Mouse (Mus musculus) granulocyte monocyte progenitor cell, adult 5-6 weeks (primary cell): ENCODE measurements around the gene Lipt1. TPM values are rescaled to one million over a fixed set of nuclear protein-coding genes. Genes with fewer than 3 reads are reported as not detected.
A peak's percentile ranks its signal among the peaks of the same experiment; 100 is the strongest.

Source experiments
- ATAC-seq: replicated peaks from 2 replicates; pipeline ENCODE4 v1.8.0; 2016; ENCODE audit warnings: mild to moderate bottlenecking, moderate TSS enrichment, inconsistent platforms; ENCODE audit not compliant: poor library complexity, severe bottlenecking
- total RNA-seq, 2 experiments: library from RNA; stranded (forward) in 1 of 2; stranded (reverse) in 1 of 2; fragments of 200-712, 200-1000 nt in 1 of 2; fragments of >200 nt in 1 of 2; fragmentation: Nextera tagmentation in 1 of 2; gene quantifications; 2 replicates each; pipeline ENCODE4 v1.2.3; 2014 to 2017

Lipt1 gene
- total RNA-seq (2014; fragmentation: Nextera tagmentation) (6.0 and 6.8 TPM in 2 replicates), total RNA-seq (2017) (4.0 and 5.3 TPM in 2 replicates)

- ATAC-seq, result no peak
Measured at GRCm38 (mm10) chr1:37871704-37872103, at the start of gene Lipt1. Gene Lipt1, plus strand, starts transcription at chr1:37871738.

DNA sequence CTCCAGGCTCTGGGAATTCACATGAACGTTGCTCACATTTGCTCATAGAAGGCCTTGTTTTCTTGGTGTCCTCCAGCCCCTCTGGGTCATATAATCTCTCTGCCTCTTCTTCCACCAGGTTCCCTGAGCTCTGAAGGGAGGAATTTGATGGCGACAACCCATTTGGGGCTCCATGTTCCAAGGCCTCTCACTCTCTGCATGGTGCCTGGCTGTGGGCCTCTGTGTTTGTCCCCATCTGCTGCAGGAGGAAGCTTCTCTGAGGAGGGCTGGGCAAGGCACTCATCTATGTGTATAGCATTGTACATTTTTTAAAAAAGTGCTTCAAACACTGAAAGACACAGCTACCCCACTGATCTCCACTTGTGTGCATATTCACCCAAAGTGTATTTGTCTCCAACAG, 39.9 kb upstream of the Lipt1 start:
- no peak for ATAC-seq

GRCm38 (mm10) chr1:37846878-37847277, 24.7 kb upstream of the Lipt1 start:
- ATAC-seq, result no peak

- ATAC-seq, result no peak
Measured at GRCm38 (mm10) chr1:37850696-37851095, 20.8 kb upstream of the Lipt1 start.

DNA sequence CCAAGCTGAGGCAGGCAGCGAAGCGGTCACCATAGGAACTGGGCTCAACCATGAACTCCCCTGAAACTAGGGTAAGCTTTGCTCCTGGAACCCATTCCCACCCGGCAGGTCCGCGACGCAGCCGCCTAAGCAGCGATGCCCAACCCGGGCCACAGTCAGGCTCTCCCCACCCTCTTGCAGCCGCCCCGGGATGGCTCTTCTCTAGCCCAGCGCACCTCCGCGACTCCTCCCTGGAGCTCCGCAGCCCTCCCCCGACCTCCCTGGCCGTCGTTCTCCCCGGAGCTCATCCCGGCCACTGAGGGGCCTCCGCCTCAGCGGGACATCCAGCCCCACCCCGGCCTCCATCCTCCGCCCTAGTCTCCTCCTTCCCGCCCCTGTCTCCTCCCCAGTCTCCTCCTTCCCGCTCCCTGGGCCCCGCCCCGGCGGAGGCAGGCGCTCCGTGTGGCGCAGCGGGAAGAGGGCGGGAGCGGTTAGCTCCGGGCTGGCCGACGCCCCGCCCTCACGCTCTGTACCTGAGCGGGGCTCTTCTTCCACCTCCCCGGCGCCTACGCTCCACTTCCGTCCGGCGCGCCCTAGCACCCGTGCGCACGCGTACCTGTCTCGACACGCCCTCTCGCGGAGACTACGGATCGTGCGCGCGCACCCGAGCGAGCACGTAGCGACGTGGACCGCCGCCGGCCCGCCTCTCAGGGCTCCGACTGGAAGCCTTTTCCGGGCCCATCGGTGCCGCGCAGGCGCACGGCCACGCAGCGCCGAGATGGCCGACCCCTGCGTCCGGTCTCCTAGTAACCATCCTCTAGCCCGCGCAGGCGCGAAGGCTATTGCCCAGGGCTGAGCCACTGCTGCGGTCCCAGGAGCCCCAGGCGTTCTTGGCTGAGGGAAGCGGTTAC, 6.8 kb upstream of the Lipt1 start:
- ATAC-seq, result peak; percentile 83

- ATAC-seq, result no peak
Measured at GRCm38 (mm10) chr1:37865401-37866215, 5.9 kb upstream of the Lipt1 start.

DNA sequence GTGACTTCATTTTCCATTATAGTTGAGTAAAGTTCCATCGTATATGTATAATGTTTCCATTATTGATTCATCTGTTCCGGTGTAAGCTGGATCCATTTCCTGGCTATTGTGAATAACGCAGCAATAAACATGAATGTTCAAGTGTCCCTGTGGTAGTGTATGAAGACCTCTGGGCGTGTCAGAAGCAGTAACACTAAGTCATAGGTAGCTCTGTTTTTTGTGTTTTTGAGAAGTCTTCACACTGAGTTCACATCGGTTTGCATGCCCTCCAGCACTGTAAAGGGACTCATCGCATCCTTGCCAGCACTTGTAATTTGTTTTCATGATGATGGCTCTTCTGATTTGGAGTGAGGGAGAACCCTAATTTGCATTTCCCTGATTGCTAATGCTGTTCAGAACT, 5.3 kb upstream of the Lipt1 start, which contains the start of gene Tsga10:
TSS of gene Tsga10 (minus strand) at position 144 of the 400 bp plus-strand sequence.
- no peak for ATAC-seq

- no peak for ATAC-seq
Measured at GRCm38 (mm10) chr1:37867056-37867455, 4.5 kb upstream of the Lipt1 start.

DNA sequence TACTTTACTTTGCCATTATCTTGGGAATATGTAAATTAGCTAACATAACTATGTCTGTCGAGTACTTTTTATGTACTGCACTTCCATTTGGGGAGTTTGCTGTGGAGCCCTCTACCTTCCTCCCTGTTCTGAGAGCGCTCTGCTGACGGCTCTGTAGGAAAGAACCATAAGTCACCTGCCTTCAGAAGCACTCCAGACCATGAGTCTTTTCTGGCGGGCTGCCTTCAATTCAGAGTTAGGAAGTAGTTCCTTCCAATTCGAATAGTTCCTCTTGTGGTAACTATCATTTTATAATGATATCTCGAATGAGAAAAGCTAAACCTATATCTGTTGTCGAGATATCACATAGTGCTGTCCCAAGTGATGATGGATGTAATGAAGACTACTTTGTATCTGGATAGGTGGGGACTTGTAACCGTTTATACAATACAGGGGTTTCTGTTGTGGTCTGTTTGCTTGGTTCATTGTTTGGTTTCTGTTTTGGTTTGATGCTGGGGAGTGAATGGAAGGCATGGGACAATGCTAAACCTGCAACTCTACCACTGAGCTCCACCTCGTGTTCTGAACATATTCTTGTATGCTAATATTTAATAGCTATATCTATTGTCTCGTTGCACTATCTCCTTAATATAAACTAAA, 3.7 kb upstream of the Lipt1 start:
- no peak for ATAC-seq

DNA sequence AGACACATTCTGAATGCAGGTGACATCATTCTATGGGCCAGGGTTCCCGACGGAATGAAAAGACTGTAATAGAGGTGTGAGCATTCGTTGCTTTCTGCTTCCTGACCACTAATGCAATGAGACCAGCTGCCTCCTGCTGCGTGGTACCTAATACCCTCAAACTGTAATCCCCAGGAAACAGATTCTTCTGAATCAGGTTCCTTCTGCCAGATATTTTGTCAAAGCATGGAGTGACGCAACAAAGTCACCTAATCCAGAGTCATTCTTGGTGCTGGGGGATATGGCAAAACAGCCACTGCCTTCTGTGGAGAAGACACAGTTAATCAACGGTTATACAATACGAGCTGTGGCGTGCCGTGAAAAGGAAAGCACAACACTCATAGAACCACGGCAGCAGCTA, 2.9 kb upstream of the Lipt1 start:
- ATAC-seq, result peak; percentile 4; the same call in 1 of the 2 replicates

DNA sequence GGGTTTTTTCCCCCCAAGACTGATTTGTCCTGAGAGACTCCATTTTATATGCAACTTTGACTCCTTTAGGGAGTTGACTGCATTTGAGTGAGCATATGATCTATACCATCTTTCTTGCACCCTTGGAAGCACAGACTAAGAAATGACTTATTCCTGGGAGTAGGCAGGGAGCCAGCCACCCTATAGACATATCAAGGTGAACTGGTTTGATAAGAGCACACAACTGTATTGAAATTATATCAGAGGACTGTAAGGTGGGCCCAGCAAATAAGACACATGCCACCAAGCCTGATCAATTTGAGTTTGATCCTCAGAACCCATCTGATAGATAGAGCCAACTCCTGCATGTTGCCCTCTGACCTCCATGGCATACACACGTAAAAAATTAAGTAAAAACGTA, 2.2 kb upstream of the Lipt1 start:
- ATAC-seq, result no peak

DNA sequence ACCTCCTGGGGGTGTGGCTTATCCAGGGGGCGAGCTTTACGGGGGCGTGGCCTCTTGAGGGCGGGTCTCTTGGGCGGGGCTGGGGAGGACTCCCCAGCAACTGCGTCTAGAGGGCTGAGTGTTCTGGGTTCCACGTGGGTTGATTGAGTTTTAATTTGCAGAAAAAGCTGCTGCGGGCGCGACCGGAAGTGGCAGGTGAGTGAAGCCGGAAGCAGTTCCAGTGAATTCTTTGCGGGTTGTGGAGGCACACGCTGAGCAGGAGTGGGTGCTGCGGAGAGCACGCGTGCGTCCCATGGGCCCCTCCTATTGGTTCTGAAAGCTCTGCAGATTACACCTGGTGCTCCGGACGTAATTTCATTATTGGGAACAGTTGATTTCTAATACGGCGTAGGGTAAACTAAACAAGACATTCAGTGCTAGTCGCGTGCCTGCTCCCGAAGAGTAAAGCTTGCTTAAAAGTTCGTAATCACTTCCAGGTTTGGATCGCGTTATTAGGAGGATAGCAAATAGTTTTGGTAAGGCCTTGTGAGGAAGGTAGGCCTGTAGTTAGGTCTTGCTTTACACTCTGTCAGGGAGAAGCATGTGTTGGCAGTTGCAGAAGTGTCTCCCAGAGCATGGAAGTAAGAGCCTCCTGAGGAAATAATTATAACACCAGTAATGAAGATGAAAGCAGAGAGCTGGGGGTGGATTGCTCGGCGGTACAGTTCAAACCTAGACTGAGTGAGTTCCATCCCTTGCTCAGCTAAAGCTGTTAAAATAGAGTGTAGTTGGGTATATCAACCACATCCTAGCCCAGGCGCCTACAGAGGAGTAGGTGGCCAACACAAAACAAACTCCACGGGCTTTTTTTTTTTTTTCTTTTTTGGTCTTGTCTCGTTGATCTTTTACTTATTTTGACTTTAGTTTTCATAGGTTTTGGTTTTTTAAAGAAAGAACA, 861 bp downstream of the Lipt1 start:
- ATAC-seq, result peak; percentile 85

DNA sequence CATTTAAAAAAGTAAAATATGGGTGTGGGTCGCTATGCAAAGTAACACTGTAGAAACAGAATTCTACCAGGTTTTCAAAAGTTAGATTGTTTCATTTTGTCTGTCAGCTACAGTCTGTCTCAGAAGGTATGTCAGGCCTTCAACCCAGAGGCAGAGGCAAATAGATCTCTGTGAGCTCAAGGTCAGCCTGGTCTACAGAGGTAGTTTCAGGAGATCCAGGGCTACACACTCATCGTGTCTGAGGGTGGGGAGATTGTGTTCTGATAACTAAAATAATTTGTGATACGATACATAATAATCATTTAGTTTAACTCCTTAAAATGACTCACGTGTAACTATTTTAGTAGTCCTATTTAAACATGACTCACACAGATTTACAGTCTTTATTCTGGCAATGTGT, 1.6 kb downstream of the Lipt1 start:
- no peak for ATAC-seq

- ATAC-seq, result no peak
Measured at GRCm38 (mm10) chr1:37877736-37878460, 6.4 kb downstream of the Lipt1 start.

- ATAC-seq, result no peak
Measured at GRCm38 (mm10) chr1:37883411-37883810, 11.9 kb downstream of the Lipt1 start.

DNA sequence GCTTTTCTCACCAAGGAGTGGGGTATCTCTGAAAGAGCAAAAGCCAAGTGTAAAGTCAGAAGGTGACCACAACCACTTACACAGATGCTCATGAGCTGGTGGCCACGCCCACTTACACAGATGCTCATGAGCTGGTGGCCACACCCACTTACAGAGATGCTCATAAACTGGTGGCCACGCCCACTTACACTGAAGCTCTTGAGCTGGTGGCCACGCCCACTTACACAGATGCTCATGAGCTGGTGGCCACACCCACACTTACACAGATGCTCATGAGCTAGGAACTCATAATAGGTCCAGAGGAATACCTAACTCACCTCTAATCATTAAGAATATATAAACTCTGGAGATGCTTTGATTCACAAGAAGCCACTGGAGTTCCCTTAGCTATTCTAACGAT, 12.9 kb downstream of the Lipt1 start:
- ATAC-seq, result peak; percentile 74

DNA sequence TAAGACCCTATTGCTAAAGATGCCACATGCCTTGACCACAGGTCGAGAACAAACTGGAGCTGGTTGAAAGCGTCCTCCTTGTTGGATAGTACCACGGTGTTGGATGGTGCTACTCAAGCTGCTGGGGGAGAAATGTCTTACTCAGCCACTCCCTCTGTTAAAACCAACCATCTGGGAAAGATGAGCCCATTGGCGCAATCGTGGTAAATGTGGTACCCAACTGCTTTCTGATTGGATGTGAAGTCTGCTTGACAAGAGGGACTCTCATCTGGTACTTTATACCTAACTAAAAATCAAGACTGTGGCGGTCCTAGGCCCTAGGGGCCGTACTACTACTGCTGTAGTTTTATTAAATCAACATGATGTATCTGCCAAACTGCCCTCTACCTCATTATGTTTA, 17.7 kb downstream of the Lipt1 start:
- ATAC-seq, result no peak

GRCm38 (mm10) chr1:37890025-37890652, 18.6 kb downstream of the Lipt1 start, which contains the start of the genes Mitd1 and Mrpl30:
Gene Mitd1, minus strand, starts transcription at chr1:37890411.
Gene Mrpl30, plus strand, starts transcription at chr1:37890477.
- peak; percentile 99 for ATAC-seq
